Mouse (Mus musculus) midbrain, postnatal 0 days (tissue): ENCODE data around the gene Hsd3b5. TPM values are rescaled to one million over a fixed set of nuclear protein-coding genes. Genes with fewer than 3 reads are reported as not detected.
"Not testable (repeated sequence)": the region's sequence is repeated elsewhere in the genome, so short reads cannot be mapped to it uniquely, and the experiment has no call there.

Experiments
- ATAC-seq: fragments of 200-750 bp; cut with Nextera tagmentation; 2 replicates; pipeline ENCODE4 v1.8.0; 2017; ENCODE audit warnings: moderate number of reproducible peaks, mild to moderate bottlenecking, moderate TSS enrichment, moderate library complexity; ENCODE audit not compliant: low FRiP score
- DNase-seq: peaks from one replicate; pipeline ENCODE4 v3.0.0-alpha.2; 2015; ENCODE audit warnings: low spot score
- H3K27ac ChIP-seq: fragments of 300-500 bp; sonication (generic); 2 replicates; pipeline ENCODE4 v1.5.1; 2014; ENCODE audit warnings: low read depth, mild to moderate bottlenecking, low read length, mixed read lengths
- H3K27me3 ChIP-seq: fragments of 300-500 bp; sonication (generic); 2 replicates; pipeline ENCODE4 v1.6.1; 2014; ENCODE audit warnings: low read length, control low read depth, mixed read lengths; ENCODE audit not compliant: insufficient read depth
- H3K36me3 ChIP-seq: fragments of 300-500 bp; sonication (generic); 2 replicates; pipeline ENCODE4 v1.6.1; 2014; ENCODE audit warnings: low read length, control low read depth, mixed read lengths; ENCODE audit not compliant: insufficient read depth
- H3K4me1 ChIP-seq: fragments of 300-500 bp; sonication (generic); 2 replicates; pipeline ENCODE4 v1.6.1; 2014; ENCODE audit warnings: mild to moderate bottlenecking, control low read depth, antibody characterized with exemption, low read length, mixed read lengths; ENCODE audit not compliant: insufficient read depth
- H3K4me2 ChIP-seq: fragments of 300-500 bp; sonication (generic); 2 replicates; pipeline ENCODE4 v1.6.1; 2014; ENCODE audit warnings: low read depth, mild to moderate bottlenecking, low read length, mixed read lengths; ENCODE audit not compliant: poor library complexity, severe bottlenecking
- H3K4me3 ChIP-seq: fragments of 300-500 bp; sonication (generic); 2 replicates; pipeline ENCODE4 v1.5.1; 2014; ENCODE audit warnings: low read depth, mild to moderate bottlenecking, low read length, moderate library complexity
- H3K9ac ChIP-seq: fragments of 300-500 bp; sonication (generic); replicated peaks from 2 replicates; pipeline ENCODE4 v1.6.1; 2014; ENCODE audit warnings: mild to moderate bottlenecking, low read length, moderate library complexity, mixed read lengths; ENCODE audit not compliant: poor library complexity, severe bottlenecking
- H3K9me3 ChIP-seq: fragments of 300-500 bp; sonication (generic); 2 replicates; pipeline ENCODE4 v1.6.1; 2016; ENCODE audit warnings: low read length, control low read depth
- CTCF ChIP-seq: IDR thresholded peaks from 2 replicates; pipeline ENCODE4 v1.5.1; 2016; ENCODE audit warnings: antibody characterized with exemption, mild to moderate bottlenecking
- WGBS: fragments of 180-500 bp; shearing (Covaris S2); extraction: QIAGEN DNeasy Blood & Tissue Kit; methylation state at CpG from one replicate; pipeline ENCODE4 v1.1.7; 2014; 5-methylcytosine and 5-hydroxymethylcytosine counted together
- polyA plus RNA-seq: library from polyadenylated mRNA; unstranded; fragments of >200 nt; fragmentation: Nextera tagmentation; extraction: Ambion mirVana; gene quantifications from 2 replicates; pipeline ENCODE4 v1.2.1, GENCODE M21; 2015
- total RNA-seq: library from RNA; depleted of rRNA; stranded (reverse); fragments of >200 nt; gene quantifications from 2 replicates; pipeline ENCODE4 v1.2.3, GENCODE M21; 2014; rRNA removed

Hsd3b5 gene
- total RNA-seq: not detected in 2 replicates
- not detected in 2 replicates for polyA plus RNA-seq

GRCm38 (mm10) chr3:98630152-98630551, at the start of gene Hsd3b5:
Gene Hsd3b5 (minus strand): TSS chr3:98630252.
- H3K4me3 ChIP-seq: no peak within 1 kb of the TSS
- no peak within 1 kb of the TSS for H3K27ac ChIP-seq
- no peak within 1 kb of the TSS for H3K4me2 ChIP-seq
- H3K9me3 ChIP-seq: no peaks in the 10 kb centered on the region
- H3K27me3 ChIP-seq: no peaks in the 10 kb centered on the region
- no peak for TF ChIP-seq CTCF
- no peak within 1 kb of the TSS for H3K9ac ChIP-seq
- DNase-seq (no peak), ATAC-seq (no peak)
- no peaks in the 10 kb centered on the region for H3K4me1 ChIP-seq
- H3K36me3 ChIP-seq: no peaks in the 10 kb centered on the region

DNA sequence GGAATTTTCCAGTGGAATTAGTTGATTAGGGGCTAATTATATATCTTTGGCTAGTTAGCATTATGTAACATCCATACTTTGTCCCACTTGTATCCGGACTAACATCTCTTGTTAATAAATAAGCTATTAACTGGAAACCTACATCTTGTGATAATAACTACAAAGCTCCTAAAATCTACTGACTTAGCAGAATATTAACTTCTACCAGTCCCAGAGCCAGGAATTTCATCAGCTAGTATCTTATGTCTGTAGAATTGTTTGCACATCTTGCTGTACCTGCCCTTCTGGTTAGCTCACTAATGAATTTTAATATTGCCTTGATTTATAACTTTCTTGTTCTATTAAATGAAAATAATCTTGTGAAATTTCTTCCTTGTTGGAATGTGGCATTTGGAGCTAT, 5.1 kb upstream of the Hsd3b5 start:
- no peak for DNase-seq
- Histone ChIP-seq H3K9me3 (no peaks in the 10 kb centered on the region), H3K4me3 (no peak overlapping the region), H3K27me3 (no peaks in the 10 kb centered on the region), H3K4me2 (no peak overlapping the region), H3K27ac (no peak overlapping the region), H3K4me1 (no peaks in the 10 kb centered on the region), H3K36me3 (no peaks in the 10 kb centered on the region), H3K9ac (no peak overlapping the region)
- 95% methylated on average over 1 of the region's 1 CpGs for WGBS
- no peak for ATAC-seq
- TF ChIP-seq CTCF: no peak

DNA sequence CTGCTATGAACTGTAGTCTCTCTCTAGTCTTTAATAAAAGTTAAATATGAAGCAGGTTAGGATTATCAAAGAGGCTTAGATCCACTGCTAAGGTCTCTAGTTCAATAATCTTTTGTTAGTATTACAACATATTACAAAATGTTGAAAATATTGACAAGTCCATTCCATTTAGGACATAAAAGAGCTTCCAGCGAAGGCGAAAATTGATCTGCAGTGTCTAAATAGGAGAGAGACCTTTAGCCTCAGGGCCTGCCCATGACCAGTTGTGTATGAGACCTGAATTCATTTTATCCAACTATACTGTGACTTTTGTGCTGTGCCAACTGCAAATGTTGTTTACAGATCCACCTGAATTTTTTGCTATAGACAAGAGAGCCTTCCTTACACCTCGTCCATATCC, 419 bp downstream of the Hsd3b5 start:
- DNase-seq: no peak
- WGBS: 88% methylated on average over 3 of the region's 3 CpGs
- Histone ChIP-seq H3K9ac (no peak overlapping the region), H3K4me1 (no peaks in the 10 kb centered on the region), H3K4me2 (no peak overlapping the region), H3K27ac (no peak overlapping the region), H3K9me3 (no peaks in the 10 kb centered on the region), H3K36me3 (no peaks in the 10 kb centered on the region), H3K4me3 (no peak overlapping the region), H3K27me3 (no peaks in the 10 kb centered on the region)
- ATAC-seq: no peak
- TF ChIP-seq CTCF: no peak

- H3K36me3 ChIP-seq, H3K27me3 ChIP-seq, DNase-seq, H3K4me2 ChIP-seq, H3K9ac ChIP-seq, H3K4me3 ChIP-seq, H3K4me1 ChIP-seq, H3K9me3 ChIP-seq, ATAC-seq, H3K27ac ChIP-seq: not testable (repeated sequence)
- 73% methylated on average over 1 of the region's 1 CpGs for WGBS
These were observed 13.3 kb downstream of the Hsd3b5 start for GRCm38 (mm10) chr3:98616786-98617185.

DNA sequence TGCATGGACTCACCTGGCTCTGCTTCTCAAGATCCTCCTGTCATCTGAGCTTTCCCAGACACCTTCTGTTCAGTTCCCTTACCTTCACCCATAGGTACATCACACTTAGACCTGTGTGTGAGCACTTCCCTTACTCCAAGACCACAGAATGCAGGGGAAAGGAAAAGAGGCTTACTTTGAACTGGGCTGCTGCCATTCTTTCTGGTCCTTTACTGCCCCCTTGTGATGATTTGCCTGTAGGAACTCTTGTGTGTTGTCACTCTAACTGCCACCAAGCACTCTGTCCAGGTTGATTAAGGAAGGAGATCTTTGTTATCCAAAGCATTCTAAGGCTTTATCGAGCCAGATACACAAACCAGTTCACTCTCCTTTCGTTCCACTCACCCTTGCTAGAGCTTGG, 13.8 kb downstream of the Hsd3b5 start:
- H3K4me1 ChIP-seq, DNase-seq, H3K4me2 ChIP-seq: not testable (repeated sequence)

GRCm38 (mm10) chr3:98614406-98614927, 15.6 kb downstream of the Hsd3b5 start:
- not testable (repeated sequence) for ATAC-seq, H3K4me2 ChIP-seq, H3K27ac ChIP-seq, H3K27me3 ChIP-seq, H3K36me3 ChIP-seq, H3K9ac ChIP-seq, H3K9me3 ChIP-seq, DNase-seq, H3K4me1 ChIP-seq, H3K4me3 ChIP-seq
- 71% methylated on average over 2 of the region's 2 CpGs for WGBS

More for the DNA sequence above, 13.8 kb downstream of the Hsd3b5 start:
- H3K4me3 ChIP-seq, H3K9ac ChIP-seq, H3K36me3 ChIP-seq, H3K9me3 ChIP-seq, H3K27me3 ChIP-seq, H3K27ac ChIP-seq, ATAC-seq: not testable (repeated sequence)
- 0 out of 2 replicates have a peak, but pooled peaks have one; percentile 35 for TF ChIP-seq CTCF
- WGBS: 20% methylated on average over 2 of the region's 2 CpGs
